Mouse (Mus musculus) neural tube, embryonic 13.5 days (tissue): ENCODE measurements around the gene Enox1. TPM values are rescaled to one million over a fixed set of nuclear protein-coding genes. Genes with fewer than 3 reads are reported as not detected.

Experiments used
- ATAC-seq: fragments of 200-750 bp; cut with Nextera tagmentation; 2 replicates; pipeline ENCODE4 v1.8.0; 2017; ENCODE audit warnings: low read depth, mild to moderate bottlenecking, moderate TSS enrichment, moderate library complexity
- H3K27ac ChIP-seq: fragments of 300-500 bp; sonication (generic); replicated peaks from 2 replicates; pipeline ENCODE4 v1.5.1; 2015; ENCODE audit warnings: moderate library complexity, mild to moderate bottlenecking, inconsistent platforms
- H3K27me3 ChIP-seq: fragments of 300-500 bp; sonication (generic); 2 replicates; pipeline ENCODE4 v1.6.1; 2015; ENCODE audit warnings: mild to moderate bottlenecking, inconsistent platforms
- H3K36me3 ChIP-seq: fragments of 300-500 bp; sonication (generic); 2 replicates; pipeline ENCODE4 v1.6.1; 2015; ENCODE audit warnings: mild to moderate bottlenecking, inconsistent platforms
- H3K4me1 ChIP-seq: fragments of 300-500 bp; sonication (generic); replicated peaks from 2 replicates; pipeline ENCODE4 v1.6.1; 2015; ENCODE audit warnings: inconsistent platforms
- H3K4me2 ChIP-seq: fragments of 300-500 bp; sonication (generic); 2 replicates; pipeline ENCODE4 v1.6.1; 2015; ENCODE audit warnings: inconsistent platforms, mild to moderate bottlenecking, moderate library complexity
- H3K4me3 ChIP-seq: fragments of 300-500 bp; sonication (generic); 2 replicates; pipeline ENCODE4 v1.5.1; 2015; ENCODE audit warnings: mild to moderate bottlenecking, inconsistent platforms
- H3K9ac ChIP-seq: fragments of 300-500 bp; sonication (generic); 2 replicates; pipeline ENCODE4 v1.6.1; 2015; ENCODE audit warnings: moderate library complexity, mild to moderate bottlenecking, inconsistent platforms
- H3K9me3 ChIP-seq: fragments of 300-500 bp; sonication (generic); 2 replicates; pipeline ENCODE4 v1.6.1; 2016; ENCODE audit warnings: inconsistent platforms
- WGBS: fragments of 180-500 bp; shearing (Covaris S2); methylation state at CpG from one replicate; pipeline ENCODE4 v1.1.7; 2015; 5-methylcytosine and 5-hydroxymethylcytosine counted together
- polyA plus RNA-seq: library from polyadenylated mRNA; unstranded; fragments of >200 nt; fragmentation: Nextera tagmentation; extraction: Ambion mirVana; gene quantifications from 2 replicates; pipeline ENCODE4 v1.2.1, GENCODE M21; 2015

Gene Enox1
- polyA plus RNA-seq, 1 experiment from 2014 or later: 44.9 TPM

DNA sequence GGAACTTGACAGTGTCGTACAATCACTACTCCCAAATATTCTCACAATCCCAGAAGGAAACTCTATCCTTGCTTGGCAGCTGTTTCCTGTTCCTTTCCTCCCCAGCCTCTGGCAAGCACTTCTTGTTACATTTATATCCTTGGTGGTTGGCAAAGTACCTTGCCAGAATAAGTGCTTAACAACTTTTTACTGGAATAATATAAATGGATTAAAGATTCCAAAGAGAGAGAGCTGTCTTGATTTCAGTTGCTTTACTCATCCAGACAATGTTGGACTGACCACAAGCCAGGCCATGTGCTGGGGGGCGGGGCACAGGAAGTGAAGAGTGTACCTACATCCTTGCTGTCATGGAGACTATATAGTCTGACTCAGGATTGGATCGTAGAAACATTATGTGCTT, 189.7 kb downstream of the Enox1 start:
- Histone ChIP-seq H3K4me3 (no peak overlapping the region), H3K27ac (no peak overlapping the region), H3K9me3 (no peaks in the 10 kb centered on the region), H3K4me1 (peaks cover 8% of the 10 kb centered on the region), H3K4me2 (no peak overlapping the region), H3K9ac (no peak overlapping the region), H3K36me3 (no peaks in the 10 kb centered on the region), H3K27me3 (no peaks in the 10 kb centered on the region)
- no peak for ATAC-seq
- 91% methylated on average over 3 of the region's 3 CpGs for WGBS

DNA sequence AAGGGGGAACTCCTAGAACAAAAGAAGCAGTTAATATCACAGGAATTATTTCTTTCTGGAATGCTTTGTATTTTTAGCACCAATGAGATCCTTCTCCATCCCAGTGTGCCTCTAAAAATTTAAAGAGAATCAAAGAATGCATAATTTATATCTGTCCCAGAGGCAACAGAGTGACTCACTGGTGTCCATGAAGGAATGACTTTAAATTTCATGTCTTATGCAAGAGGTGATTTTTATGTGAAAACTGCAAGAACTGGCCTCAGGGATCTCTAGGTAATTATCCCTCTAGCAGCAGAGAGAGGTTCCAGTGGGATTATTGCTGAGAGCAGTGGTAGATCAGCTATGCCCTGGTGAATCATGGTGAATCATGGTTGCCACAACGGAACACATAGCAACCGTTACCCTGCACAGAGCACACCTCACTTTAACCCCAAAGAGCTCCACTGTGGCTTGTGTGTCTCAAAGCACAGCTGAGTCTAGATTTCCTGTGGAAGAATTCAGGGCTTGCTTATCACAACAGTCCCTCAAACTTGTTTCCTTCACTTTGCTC, 195.3 kb downstream of the Enox1 start:
- no peak overlapping the region for H3K4me2 ChIP-seq
- peaks cover 19% of the 10 kb centered on the region for H3K4me1 ChIP-seq
- no peak overlapping the region for H3K4me3 ChIP-seq
- peak overlapping the region; percentile 34; the same call in 1 of the 2 replicates for H3K27ac ChIP-seq
- H3K27me3 ChIP-seq: no peaks in the 10 kb centered on the region
- no peaks in the 10 kb centered on the region for H3K36me3 ChIP-seq
- 55% methylated on average over 2 of the region's 2 CpGs for WGBS
- no peak overlapping the region for H3K9ac ChIP-seq
- ATAC-seq: no peak
- no peaks in the 10 kb centered on the region for H3K9me3 ChIP-seq

GRCm38 (mm10) chr14:77362662-77363061, 206.1 kb downstream of the Enox1 start:
- ATAC-seq: no peak
- Histone ChIP-seq H3K4me3 (no peak overlapping the region), H3K36me3 (no peaks in the 10 kb centered on the region), H3K27ac (no peak overlapping the region), H3K9ac (no peak overlapping the region), H3K27me3 (no peaks in the 10 kb centered on the region), H3K4me2 (no peak overlapping the region), H3K9me3 (no peaks in the 10 kb centered on the region), H3K4me1 (no peaks in the 10 kb centered on the region; the same call in 1 of the 2 replicates)
- WGBS: 85% methylated on average over 4 of the region's 4 CpGs

DNA sequence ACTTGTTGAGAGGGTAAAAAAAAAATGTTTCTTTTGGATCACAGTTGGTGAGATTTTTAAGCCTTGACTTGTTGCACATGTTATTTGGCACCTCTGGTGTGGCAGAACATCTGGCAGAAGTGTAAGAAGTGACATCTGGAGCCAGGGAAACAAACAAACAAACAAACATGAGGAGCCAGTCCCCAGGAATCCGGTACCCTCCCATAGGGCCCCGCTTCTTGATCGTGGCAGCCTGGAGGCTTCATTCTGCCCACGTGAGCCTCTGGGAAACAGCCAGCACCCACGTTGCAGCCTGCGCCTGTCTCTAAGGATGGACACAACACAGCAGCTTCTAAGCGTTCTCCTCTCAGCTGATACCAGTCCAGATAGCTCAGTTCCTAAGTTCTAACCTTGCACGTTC, 211.8 kb downstream of the Enox1 start:
- no peak overlapping the region for H3K4me2 ChIP-seq
- no peaks in the 10 kb centered on the region for H3K27me3 ChIP-seq
- H3K9ac ChIP-seq: no peak overlapping the region
- no peaks in the 10 kb centered on the region for H3K36me3 ChIP-seq
- H3K4me3 ChIP-seq: no peak overlapping the region
- H3K27ac ChIP-seq: no peak overlapping the region
- H3K4me1 ChIP-seq: no peaks in the 10 kb centered on the region; the same call in 1 of the 2 replicates
- H3K9me3 ChIP-seq: no peaks in the 10 kb centered on the region
- WGBS: 78% methylated on average over 8 of the region's 8 CpGs
- no peak for ATAC-seq

DNA sequence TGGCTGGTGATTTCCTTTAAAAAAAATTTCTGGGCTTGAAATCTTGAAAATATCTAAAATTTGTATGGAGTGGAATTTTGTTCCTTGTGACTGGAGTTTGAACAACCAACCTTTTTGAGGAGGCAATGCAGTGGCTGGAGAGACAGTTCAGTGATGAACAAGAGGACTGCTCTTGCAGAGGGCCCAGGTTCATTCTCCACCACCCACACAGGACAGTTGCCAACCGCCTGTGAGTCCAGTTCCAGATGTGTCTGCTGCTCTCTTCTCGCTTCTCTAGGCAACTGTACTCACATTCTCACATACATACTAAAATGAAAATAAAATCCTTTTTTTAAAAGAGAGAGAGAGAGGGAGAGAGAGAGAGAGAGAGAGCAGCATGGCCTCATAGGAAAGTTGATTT, 212.5 kb downstream of the Enox1 start:
- no peak overlapping the region for H3K4me3 ChIP-seq
- ATAC-seq: no peak
- no peak overlapping the region for H3K4me2 ChIP-seq
- H3K27me3 ChIP-seq: no peaks in the 10 kb centered on the region
- no peak overlapping the region for H3K9ac ChIP-seq
- WGBS: 79% methylated on average over 2 of the region's 2 CpGs
- H3K4me1 ChIP-seq: no peaks in the 10 kb centered on the region; the same call in 1 of the 2 replicates
- H3K36me3 ChIP-seq: no peaks in the 10 kb centered on the region
- H3K27ac ChIP-seq: no peak overlapping the region
- H3K9me3 ChIP-seq: no peaks in the 10 kb centered on the region

GRCm38 (mm10) chr14:77370521-77370920, 214.0 kb downstream of the Enox1 start:
- WGBS: 88% methylated on average over 3 of the region's 3 CpGs
- Histone ChIP-seq H3K9ac (no peak overlapping the region), H3K4me2 (no peak overlapping the region), H3K36me3 (no peaks in the 10 kb centered on the region), H3K27me3 (no peaks in the 10 kb centered on the region), H3K27ac (no peak overlapping the region), H3K4me1 (peaks cover 10% of the 10 kb centered on the region; the same call in 1 of the 2 replicates), H3K9me3 (no peaks in the 10 kb centered on the region), H3K4me3 (no peak overlapping the region)
- ATAC-seq: no peak

- H3K9ac ChIP-seq: no peak overlapping the region
- H3K27me3 ChIP-seq: no peaks in the 10 kb centered on the region
- H3K4me3 ChIP-seq: no peak overlapping the region
- H3K4me2 ChIP-seq: no peak overlapping the region
- H3K9me3 ChIP-seq: no peaks in the 10 kb centered on the region
- ATAC-seq: no peak
- H3K4me1 ChIP-seq: peaks cover 24% of the 10 kb centered on the region
- no peak overlapping the region for H3K27ac ChIP-seq
- no peaks in the 10 kb centered on the region for H3K36me3 ChIP-seq
- 70% methylated on average over 5 of the region's 5 CpGs for WGBS
Observed at GRCm38 (mm10) chr14:77371977-77372376, 215.4 kb downstream of the Enox1 start.

DNA sequence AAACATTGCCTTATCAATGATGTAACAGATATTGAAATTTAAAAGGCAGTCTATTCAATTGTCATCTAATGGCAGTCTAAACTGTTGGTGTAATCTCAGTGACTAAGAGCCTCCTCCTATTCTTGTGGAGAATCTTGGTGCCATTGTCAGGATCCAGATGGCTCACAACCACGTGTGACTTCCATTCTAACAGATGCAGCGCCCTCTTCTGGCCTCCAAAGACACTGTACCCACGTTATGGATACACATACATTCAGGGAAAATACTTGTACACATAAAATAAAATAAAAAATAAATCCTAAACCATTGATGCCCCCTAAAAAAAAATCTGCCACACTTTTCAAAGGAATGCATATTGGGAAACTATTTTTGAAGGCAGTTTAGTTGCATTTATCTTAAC, 216.6 kb downstream of the Enox1 start:
- no peak overlapping the region for H3K9ac ChIP-seq
- no peaks in the 10 kb centered on the region for H3K9me3 ChIP-seq
- H3K27ac ChIP-seq: no peak overlapping the region
- no peak overlapping the region for H3K4me2 ChIP-seq
- no peaks in the 10 kb centered on the region for H3K27me3 ChIP-seq
- no peaks in the 10 kb centered on the region for H3K36me3 ChIP-seq
- peaks cover 36% of the 10 kb centered on the region for H3K4me1 ChIP-seq
- no peak for ATAC-seq
- 71% methylated on average over 3 of the region's 3 CpGs for WGBS
- no peak overlapping the region for H3K4me3 ChIP-seq

DNA sequence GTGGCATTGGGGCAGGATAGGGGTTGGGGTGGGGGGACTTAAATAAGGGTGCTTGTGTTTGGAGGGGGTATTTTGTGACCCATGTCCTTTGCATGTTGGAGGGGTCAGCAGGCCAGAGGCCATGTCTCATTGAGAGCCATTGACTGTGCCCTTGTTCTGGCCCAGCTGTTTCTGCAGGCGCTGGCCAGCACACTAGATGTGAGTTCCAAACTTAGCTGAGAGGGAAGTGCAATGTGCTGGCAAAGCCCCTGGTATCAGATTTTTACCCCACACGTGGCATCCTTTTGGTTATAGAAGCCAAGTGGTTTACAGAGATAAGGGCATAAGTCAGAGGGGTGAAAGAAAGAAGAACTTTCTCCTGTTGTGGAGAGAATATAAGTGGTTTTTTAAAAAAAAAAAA, 218.5 kb downstream of the Enox1 start:
- no peaks in the 10 kb centered on the region for H3K36me3 ChIP-seq
- no peak overlapping the region for H3K4me2 ChIP-seq
- ATAC-seq: no peak
- WGBS: 54% methylated on average over 2 of the region's 2 CpGs
- H3K9me3 ChIP-seq: no peaks in the 10 kb centered on the region
- no peak overlapping the region for H3K4me3 ChIP-seq
- H3K27me3 ChIP-seq: no peaks in the 10 kb centered on the region
- H3K27ac ChIP-seq: no peak overlapping the region
- no peak overlapping the region for H3K9ac ChIP-seq
- peaks cover 40% of the 10 kb centered on the region for H3K4me1 ChIP-seq

GRCm38 (mm10) chr14:77375618-77376017, 219.1 kb downstream of the Enox1 start:
- Histone ChIP-seq H3K4me1 (peaks cover 40% of the 10 kb centered on the region), H3K9me3 (no peaks in the 10 kb centered on the region), H3K4me3 (no peak overlapping the region), H3K9ac (no peak overlapping the region), H3K27ac (no peak overlapping the region), H3K4me2 (no peak overlapping the region), H3K27me3 (no peaks in the 10 kb centered on the region), H3K36me3 (no peaks in the 10 kb centered on the region)
- ATAC-seq: no peak
- WGBS: 46% methylated on average over 9 of the region's 9 CpGs

DNA sequence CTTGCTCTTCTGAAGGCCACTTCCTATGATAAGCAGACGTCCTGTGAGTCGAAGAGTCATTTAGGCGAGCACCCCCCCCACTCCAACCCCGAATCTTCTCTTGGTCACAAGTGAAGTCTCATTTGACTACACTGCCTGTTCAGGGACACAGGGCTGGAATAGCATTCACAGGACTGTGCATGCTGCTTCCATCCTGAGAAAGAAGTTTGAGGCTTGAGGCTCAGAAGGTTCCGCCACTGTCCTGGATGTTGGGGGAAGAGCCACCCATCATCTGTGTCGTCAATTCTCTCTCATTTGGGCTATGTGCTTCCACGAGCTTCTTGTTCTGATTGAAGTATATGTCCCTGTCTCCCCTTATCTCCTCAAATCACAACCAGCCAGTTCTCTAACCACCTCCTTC, 220.2 kb downstream of the Enox1 start:
- no peak for ATAC-seq
- Histone ChIP-seq H3K4me3 (no peak overlapping the region), H3K4me1 (peaks cover 48% of the 10 kb centered on the region), H3K9me3 (no peaks in the 10 kb centered on the region), H3K36me3 (no peaks in the 10 kb centered on the region), H3K9ac (no peak overlapping the region), H3K27ac (no peak overlapping the region), H3K4me2 (no peak overlapping the region), H3K27me3 (no peaks in the 10 kb centered on the region)
- WGBS: 79% methylated on average over 7 of the region's 7 CpGs

GRCm38 (mm10) chr14:77377439-77377838, 220.9 kb downstream of the Enox1 start:
- Histone ChIP-seq H3K4me2 (peak overlapping the region; percentile 33), H3K4me1 (peaks cover 52% of the 10 kb centered on the region), H3K36me3 (no peaks in the 10 kb centered on the region), H3K4me3 (no peak overlapping the region), H3K9ac (no peak overlapping the region), H3K27me3 (no peaks in the 10 kb centered on the region), H3K27ac (peak overlapping the region; percentile 69), H3K9me3 (no peaks in the 10 kb centered on the region)
- WGBS: 36% methylated on average over 3 of the region's 3 CpGs
- ATAC-seq: no peak

GRCm38 (mm10) chr14:77377873-77378272, 221.3 kb downstream of the Enox1 start:
- peak; percentile 47 for ATAC-seq
- Histone ChIP-seq H3K9ac (no peak overlapping the region), H3K4me2 (peak overlapping the region; percentile 33), H3K9me3 (no peaks in the 10 kb centered on the region), H3K27ac (peak overlapping the region; percentile 69), H3K4me3 (no peak overlapping the region), H3K36me3 (no peaks in the 10 kb centered on the region), H3K4me1 (peaks cover 52% of the 10 kb centered on the region), H3K27me3 (no peaks in the 10 kb centered on the region)
- 10% methylated on average over 5 of the region's 5 CpGs for WGBS
